20 mouse cellular contexts compared by ENCODE assay signal in the genomic region with DNA sequence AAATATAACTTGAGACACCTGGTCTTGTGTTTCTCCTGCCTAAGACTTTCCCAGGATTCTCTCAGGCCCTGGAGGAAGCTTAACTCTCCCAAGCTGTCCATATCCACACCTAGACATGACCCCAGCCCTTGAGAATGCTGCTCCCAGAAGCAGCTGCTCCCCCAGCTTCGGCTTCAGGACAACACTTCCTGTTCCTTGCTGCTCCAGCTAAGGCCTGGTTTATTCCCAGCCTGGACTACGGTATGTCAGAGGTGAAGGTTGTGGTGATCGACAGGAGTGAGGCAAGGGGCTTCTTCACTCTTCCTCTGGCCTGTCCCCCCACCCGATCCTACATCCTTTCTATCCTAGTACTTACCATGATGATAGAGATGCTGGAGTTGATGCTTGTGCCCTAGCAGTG. TPM values are rescaled to one million over a fixed set of nuclear protein-coding genes. Genes with fewer than 3 reads are reported as not detected.
DNase-seq lines count a peak whose midpoint lies in the region; ATAC-seq and TF ChIP-seq lines count a peak whose summit lies in the region.
"Had no signal": no experiment of that assay in that cellular context is flagged by ENCODE, and none has a peak within 500 bp of the region (broad histone marks: within the 10 kb centered on the region; RNA-seq: fewer than 3 reads in every experiment).

No protein-coding gene starts in this region.

- 76% methylated on average over 4 of the region's 4 CpGs for WGBS in embryonic facial prominence, embryonic 10.5 days
- WGBS in limb, embryonic 12.5 days: 66% methylated on average over 4 of the region's 4 CpGs

- H3K9ac ChIP-seq in limb, embryonic 12.5 days (replicated peaks): no peak overlapping the region
- H3K9ac ChIP-seq: forebrain, embryonic 13.5 days; forebrain, postnatal 0 days; hindbrain, embryonic 14.5 days had no signal

- H3K79me2 ChIP-seq in myocyte (ENCODE audit: control insufficient read depth, insufficient read depth): peaks cover 6% of the 10 kb centered on the region

- no peaks in the 10 kb centered on the region for H3K9me3 ChIP-seq in embryonic facial prominence, embryonic 10.5 days
- H3K9me3 ChIP-seq in limb, embryonic 12.5 days: no peaks in the 10 kb centered on the region
- H3K9me3 ChIP-seq: forebrain, embryonic 13.5 days; G1E; hindbrain, embryonic 10.5 days had no signal

- H3ac ChIP-seq in myocyte (ENCODE audit: control insufficient read depth, insufficient read length): no peak overlapping the region

- no peaks in the 10 kb centered on the region for H3K36me3 ChIP-seq in embryonic facial prominence, embryonic 10.5 days (replicated peaks)
- no peaks in the 10 kb centered on the region for H3K36me3 ChIP-seq in limb, embryonic 12.5 days
- no peaks in the 10 kb centered on the region for H3K36me3 ChIP-seq in myocyte (ENCODE audit: control insufficient read depth, insufficient read depth)
- H3K36me3 ChIP-seq: G1E; hindbrain, embryonic 10.5 days had no signal

- no peak for TF ChIP-seq POLR2A in myocyte (IDR thresholded peaks at IDR 0.05; ENCODE audit: insufficient read length, low read depth)

- no peak overlapping the region for H3K4me2 ChIP-seq in limb, embryonic 12.5 days
- H3K4me2 ChIP-seq in myocyte (ENCODE audit: low read depth): no peak overlapping the region
- H3K4me2 ChIP-seq: forebrain, embryonic 13.5 days; hindbrain, embryonic 14.5 days had no signal

- DNase-seq in heart, adult 11 months: peak; percentile 80
- no peak for DNase-seq in heart, postnatal 10 days
- no peak for DNase-seq in embryonic facial prominence, embryonic 10.5 days (ENCODE audit: low spot score)
- DNase-seq in heart, adult 8-10 months (ENCODE audit: low spot score): no peak
- DNase-seq in right cerebral cortex, postnatal 25 days: no peak
- DNase-seq: adrenal gland, adult 8-10 months; B cell, adult 2 months; cerebellum, adult 11 months; cerebellum, adult 9-10 months; cerebellum, postnatal 25 days; forebrain, postnatal 0 days; gastrocnemius, postnatal 14 days; heart, postnatal 14 days had no signal

- H3K4me3 ChIP-seq in embryonic facial prominence, embryonic 10.5 days: no peak overlapping the region
- H3K4me3 ChIP-seq in limb, embryonic 12.5 days (replicated peaks): no peak overlapping the region
- no peak overlapping the region for H3K4me3 ChIP-seq in myocyte
- H3K4me3 ChIP-seq: forebrain, embryonic 13.5 days; hindbrain, embryonic 10.5 days had no signal

- 0 out of 2 replicates have a peak overlapping the region, but pooled peaks have one; percentile 41 for H3K27ac ChIP-seq in embryonic facial prominence, embryonic 10.5 days (replicated peaks)
- peak overlapping the region; percentile 92 for H3K27ac ChIP-seq in limb, embryonic 12.5 days
- H3K27ac ChIP-seq: forebrain, embryonic 13.5 days; hindbrain, embryonic 10.5 days; hindbrain, embryonic 14.5 days had no signal

- ATAC-seq in limb, embryonic 12.5 days (ENCODE audit: insufficient number of reproducible peaks, insufficient read depth, low FRiP score, low TSS enrichment, low read depth): no peak
- ATAC-seq: CD4-positive, CD25-positive, alpha-beta regulatory T cell, adult 4 months; forebrain, embryonic 13.5 days; forebrain, postnatal 0 days had no signal

- peaks cover 21% of the 10 kb centered on the region; the same call in 1 of the 2 replicates for H3K27me3 ChIP-seq in embryonic facial prominence, embryonic 10.5 days (replicated peaks; ENCODE audit: low read depth, poor library complexity, severe bottlenecking)
- no peaks in the 10 kb centered on the region for H3K27me3 ChIP-seq in limb, embryonic 12.5 days
- H3K27me3 ChIP-seq in myocyte (ENCODE audit: control insufficient read depth, insufficient read depth, insufficient read length): no peaks in the 10 kb centered on the region
- H3K27me3 ChIP-seq: forebrain, embryonic 13.5 days had no signal

- intact Hi-C loops in heart, postnatal 10 days (cut with DNase I): no loop called here

- H3K4me1 ChIP-seq in embryonic facial prominence, embryonic 10.5 days: peaks cover 30% of the 10 kb centered on the region
- peaks cover 74% of the 10 kb centered on the region for H3K4me1 ChIP-seq in limb, embryonic 12.5 days (replicated peaks)

TF ChIP-seq in myocyte, 11 proteins besides CTCF, POLR2A, EP300 and RAD21:
- TF ChIP-seq MYOG (IDR thresholded peaks at IDR 0.05; ENCODE audit: control insufficient read depth in 1 of 3, insufficient read depth in 1 of 3, insufficient read length in 2 of 3, low read depth in 2 of 3) (peak in 1 of 3 experiments; percentile 70), MAX (IDR thresholded peaks at IDR 0.05; ENCODE audit: low read depth) (no peak), MYOD1 (IDR thresholded peaks at IDR 0.05; ENCODE audit: control insufficient read depth in 1 of 3, insufficient read length in 2 of 3, low read depth in 2 of 3) (peak in 2 of 3 experiments; percentile 20 to 32)

RNA-seq across cellular contexts. Expression of gene Mymk, which starts 1.4 kb away (rescaled TPM):
- total RNA-seq in heart, postnatal 10 days (2021): under 1 TPM in 1 of 2 experiments, not detected in 1; 0.22 TPM
- polyA plus RNA-seq in embryonic facial prominence, embryonic 10.5 days (2016; fragmentation: Nextera tagmentation; extraction: Ambion mirVana): 0.17 TPM in 1 of 2 replicates, not detected in the other
- polyA plus RNA-seq in limb, embryonic 12.5 days (2016; fragmentation: Nextera tagmentation; extraction: Ambion mirVana): 16.9 and 24.6 TPM in 2 replicates
- 1,410 TPM for polyA plus RNA-seq in myocyte (2012; fragmentation: generic; extraction: Trizol)
- not detected for total RNA-seq in heart, adult 8-10 months (2022)
- total RNA-seq: forebrain, postnatal 0 days; heart, postnatal 14 days had no signal
- polyA plus RNA-seq: CD4-positive, CD25-positive, alpha-beta regulatory T cell, adult 4 months; forebrain, embryonic 13.5 days; G1E had no signal

RNA-seq across cellular contexts. Expression of gene Adamtsl2, which starts 5.8 kb away (rescaled TPM):
- total RNA-seq in heart, postnatal 10 days (2021): 10 to 100 TPM in 1 of 2 experiments, 1 to 10 TPM in 1; 8.7 to 19.4 TPM
- 2.1 and 3.0 TPM in 2 replicates for polyA plus RNA-seq in embryonic facial prominence, embryonic 10.5 days (2016; fragmentation: Nextera tagmentation; extraction: Ambion mirVana)
- 11.8 and 12.3 TPM in 2 replicates for polyA plus RNA-seq in limb, embryonic 12.5 days (2016; fragmentation: Nextera tagmentation; extraction: Ambion mirVana)
- polyA plus RNA-seq in myocyte (2012; fragmentation: generic; extraction: Trizol): 17.6 TPM
- total RNA-seq in heart, adult 8-10 months (2022): 1 to 10 TPM; 4.4 to 6.6 (median 5.1) TPM
- polyA plus RNA-seq: G1E had no signal

RNA-seq across cellular contexts. Expression of gene Slc2a6, which starts 45.6 kb away (rescaled TPM):
- under 1 TPM in 1 of 2 experiments, not detected in 1; 0.14 TPM for total RNA-seq in heart, postnatal 10 days (2021)
- polyA plus RNA-seq in embryonic facial prominence, embryonic 10.5 days (2016; fragmentation: Nextera tagmentation; extraction: Ambion mirVana): 1.4 and 2.3 TPM in 2 replicates
- 1.5 and 1.8 TPM in 2 replicates for polyA plus RNA-seq in limb, embryonic 12.5 days (2016; fragmentation: Nextera tagmentation; extraction: Ambion mirVana)
- polyA plus RNA-seq in myocyte (2012; fragmentation: generic; extraction: Trizol): 102 TPM
- total RNA-seq in heart, adult 8-10 months (2022): 1 to 10 TPM in 1 of 4 experiments, under 1 TPM in 3; 0.27 to 1.5 (median 0.56) TPM
- polyA plus RNA-seq: G1E had no signal

Comparison
In these comparisons a context has a peak if more than half of its experiments do, and no peak if none do; other contexts are left out.
1. RNA of gene Mymk, which starts 1.4 kb away (polyA plus RNA-seq): 1,410 TPM in myocyte (single experiment); 16.9 to 24.6 TPM in limb, embryonic 12.5 days and 0.17 TPM in embryonic facial prominence, embryonic 10.5 days; every median in the first group is over 10 times any median in the second.
2. RNA of gene Slc2a6, which starts 45.6 kb away (polyA plus RNA-seq): 102 TPM in myocyte (single experiment); 1.4 to 2.3 TPM in embryonic facial prominence, embryonic 10.5 days and 1.5 to 1.8 TPM in limb, embryonic 12.5 days; every median in the first group is over 10 times any median in the second.